Mouse (Mus musculus): ENCODE measurements at regions not wholly inside any gene's neighbourhood (a gene's known extent, or its start where the extent isn't known, plus 50 kb on each side); places are given as distances from the start of the nearest gene placed in this dataset.
A peak's percentile ranks its signal among the peaks of the same experiment; 100 is the strongest.

DNA sequence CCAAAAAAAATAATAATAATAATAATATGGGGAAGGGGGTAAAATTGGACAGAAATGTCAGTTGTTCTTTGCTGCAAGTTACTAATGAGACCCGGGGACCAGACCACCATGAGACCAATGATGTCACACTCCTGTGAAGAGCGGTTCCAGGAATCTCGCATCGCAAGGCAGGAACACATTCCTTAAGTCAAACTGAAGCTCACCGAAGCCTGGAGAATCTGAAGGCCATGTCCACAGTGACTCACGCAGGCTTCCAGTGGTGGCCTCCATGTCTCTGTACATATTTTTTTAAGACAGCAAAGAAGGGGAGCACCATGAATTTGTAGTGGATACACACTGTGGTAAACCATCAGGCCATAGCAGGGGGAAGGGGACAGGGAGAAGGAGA, 170.1 kb upstream of the Jarid2 start:
- Histone ChIP-seq H3K4me1 (ENCODE audit: control insufficient read depth, insufficient read depth, low read length) (no peaks in the 10 kb centered on the region), H3K4me3 (replicated peaks; ENCODE audit: extremely low read depth, low read depth, low read length) (no peak overlapping the region)
- no peak for TF ChIP-seq CTCF (IDR thresholded peaks at IDR 0.05; ENCODE audit: insufficient read depth, low read length)
- TF ChIP-seq POLR2A (IDR thresholded peaks at IDR 0.05; ENCODE audit: borderline replicate concordance, extremely low read depth, low read depth, low read length), result no peak
- DNase-seq, result no peak
- 94% methylated on average over 6 of the region's 6 CpGs for WGBS

DNA sequence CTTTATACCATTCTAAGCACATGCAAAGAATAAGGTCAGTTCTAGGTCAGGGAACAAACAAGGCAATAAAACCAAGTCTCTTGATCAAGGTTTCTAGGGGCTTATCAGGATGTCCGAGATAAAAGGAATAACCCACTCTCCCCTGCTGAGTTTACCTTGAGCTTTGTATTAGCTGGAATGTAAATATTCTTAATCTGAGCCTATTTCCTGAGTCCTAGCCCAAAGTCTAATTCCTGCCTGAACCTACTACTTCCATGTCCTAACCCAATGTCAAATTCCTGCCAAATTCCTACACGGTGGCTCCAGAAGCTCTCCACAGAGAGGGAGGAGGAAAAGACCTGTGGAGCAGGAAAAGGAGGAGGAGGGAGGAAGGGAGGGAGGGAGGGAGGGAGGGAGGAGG, 169.6 kb upstream of the Jarid2 start:
- Histone ChIP-seq H3K4me3 (replicated peaks; ENCODE audit: extremely low read depth, low read depth, low read length) (no peak overlapping the region), H3K4me1 (ENCODE audit: control insufficient read depth, insufficient read depth, low read length) (no peaks in the 10 kb centered on the region)
- no peak for TF ChIP-seq POLR2A (IDR thresholded peaks at IDR 0.05; ENCODE audit: borderline replicate concordance, extremely low read depth, low read depth, low read length)
- TF ChIP-seq CTCF (IDR thresholded peaks at IDR 0.05; ENCODE audit: insufficient read depth, low read length), result no peak
- 40% methylated on average over 2 of the region's 2 CpGs for WGBS
- no peak for DNase-seq

DNA sequence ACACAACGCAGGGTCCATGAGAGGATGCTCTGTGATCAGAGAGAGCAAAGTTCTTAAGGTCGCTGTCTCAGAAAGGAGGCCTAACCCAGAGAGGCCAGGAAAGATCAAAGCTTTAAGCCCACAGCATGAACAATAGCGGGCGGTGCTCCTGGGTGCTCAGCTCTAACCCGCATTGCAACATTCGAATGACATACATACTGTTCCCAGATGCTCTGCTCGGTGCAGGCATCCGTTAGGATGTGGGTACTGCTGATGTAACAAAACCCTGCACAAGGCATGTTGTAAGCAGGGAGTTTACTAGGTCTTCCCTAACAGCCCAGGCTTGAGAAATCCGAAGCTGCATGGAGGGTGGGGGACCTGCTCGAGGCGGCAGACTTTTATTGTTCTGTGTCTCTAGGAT, 164.6 kb upstream of the Jarid2 start:
- no peak overlapping the region for H3K4me3 ChIP-seq (replicated peaks; ENCODE audit: extremely low read depth, low read depth, low read length)
- 65% methylated on average over 11 of the region's 11 CpGs for WGBS
- peaks cover 3% of the 10 kb centered on the region; the same call in 1 of the 2 replicates for H3K4me1 ChIP-seq (ENCODE audit: control insufficient read depth, insufficient read depth, low read length)
- no peak for TF ChIP-seq POLR2A (IDR thresholded peaks at IDR 0.05; ENCODE audit: borderline replicate concordance, extremely low read depth, low read depth, low read length)
- TF ChIP-seq CTCF (IDR thresholded peaks at IDR 0.05; ENCODE audit: insufficient read depth, low read length), result no peak
- DNase-seq, result no peak

DNA sequence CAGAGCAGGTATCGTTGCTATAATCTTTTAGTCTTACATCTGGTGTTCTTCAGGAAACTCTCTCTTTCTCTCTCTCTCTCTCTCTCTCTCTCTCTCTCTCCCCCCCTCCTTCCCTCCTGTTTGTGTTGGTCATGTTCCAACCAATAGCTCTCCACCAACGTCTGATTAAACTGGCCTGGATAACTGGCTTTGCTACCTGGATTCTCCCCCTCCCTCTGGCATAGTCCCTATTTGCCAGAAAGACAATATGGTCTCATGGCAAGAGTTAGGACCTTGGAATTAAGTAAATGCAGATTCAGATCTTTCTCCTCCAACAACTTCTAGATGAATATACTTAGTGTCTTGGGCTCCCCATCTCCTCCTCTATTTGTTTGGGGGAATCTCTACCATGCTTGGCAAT, 161.6 kb upstream of the Jarid2 start:
- 51% methylated on average over 2 of the region's 2 CpGs for WGBS
- Histone ChIP-seq H3K4me1 (ENCODE audit: control insufficient read depth, insufficient read depth, low read length) (peaks cover 3% of the 10 kb centered on the region; the same call in 1 of the 2 replicates), H3K4me3 (replicated peaks; ENCODE audit: extremely low read depth, low read depth, low read length) (no peak overlapping the region)
- TF ChIP-seq CTCF (IDR thresholded peaks at IDR 0.05; ENCODE audit: insufficient read depth, low read length) (no peak), POLR2A (IDR thresholded peaks at IDR 0.05; ENCODE audit: borderline replicate concordance, extremely low read depth, low read depth, low read length) (no peak)
- DNase-seq, result no peak

DNA sequence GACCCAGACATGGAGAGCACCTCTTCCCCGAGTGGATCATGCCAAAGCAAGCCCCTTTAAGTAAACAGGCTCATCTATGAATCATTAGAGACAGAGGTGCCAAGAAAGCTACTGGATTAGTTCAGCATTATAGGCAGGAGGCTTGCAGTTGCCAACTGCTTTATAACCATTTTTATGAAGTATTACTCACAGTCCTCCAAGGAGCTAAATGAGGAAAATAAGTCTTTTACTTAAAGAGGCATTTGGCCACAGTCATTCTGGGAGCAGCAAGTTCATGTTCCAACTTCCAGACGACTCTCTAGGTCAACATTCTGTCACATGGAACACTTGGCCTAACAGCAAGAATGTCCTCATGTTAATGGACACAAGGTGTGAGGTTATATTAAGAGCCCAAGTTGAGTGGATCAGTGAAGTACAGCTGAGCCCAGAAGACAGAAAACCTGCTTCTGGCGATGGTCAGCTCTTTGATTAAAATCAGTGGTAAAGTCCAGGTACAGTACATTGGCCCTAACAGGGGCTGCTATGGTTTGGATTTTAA, 160.0 kb upstream of the Jarid2 start:
- TF ChIP-seq POLR2A (IDR thresholded peaks at IDR 0.05; ENCODE audit: borderline replicate concordance, extremely low read depth, low read depth, low read length), result no peak
- TF ChIP-seq CTCF (IDR thresholded peaks at IDR 0.05; ENCODE audit: insufficient read depth, low read length), result no peak
- 43% methylated on average over 3 of the region's 3 CpGs for WGBS
- peaks cover 3% of the 10 kb centered on the region; the same call in 1 of the 2 replicates for H3K4me1 ChIP-seq (ENCODE audit: control insufficient read depth, insufficient read depth, low read length)
- no peak overlapping the region for H3K4me3 ChIP-seq (replicated peaks; ENCODE audit: extremely low read depth, low read depth, low read length)
- peak; percentile 16 for DNase-seq

DNA sequence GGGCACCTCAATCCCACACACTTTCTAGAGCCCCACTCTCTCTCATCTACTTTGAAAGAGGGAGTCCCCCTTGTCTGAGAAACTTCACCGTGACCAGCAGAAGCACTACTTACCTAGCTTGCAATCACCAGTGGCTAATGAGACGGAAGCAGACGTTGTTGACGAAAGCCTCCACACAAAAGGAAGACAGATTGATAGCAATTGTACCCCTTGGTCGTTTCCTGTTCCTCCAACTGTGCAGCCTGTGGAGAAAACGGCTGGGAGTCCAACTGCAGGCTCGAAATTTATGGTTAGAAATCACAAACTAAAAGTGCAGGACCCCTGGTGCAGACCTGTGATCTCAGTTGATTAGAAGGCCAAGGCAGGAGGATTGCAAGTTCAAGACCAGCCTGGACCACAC, 155.8 kb upstream of the Jarid2 start:
- 30% methylated on average over 7 of the region's 7 CpGs for WGBS
- Histone ChIP-seq H3K4me1 (ENCODE audit: control insufficient read depth, insufficient read depth, low read length) (peaks cover 3% of the 10 kb centered on the region; the same call in 1 of the 2 replicates), H3K4me3 (replicated peaks; ENCODE audit: extremely low read depth, low read depth, low read length) (no peak overlapping the region)
- TF ChIP-seq POLR2A (IDR thresholded peaks at IDR 0.05; ENCODE audit: borderline replicate concordance, extremely low read depth, low read depth, low read length) (no peak), CTCF (IDR thresholded peaks at IDR 0.05; ENCODE audit: insufficient read depth, low read length) (no peak)
- DNase-seq, result no peak

DNA sequence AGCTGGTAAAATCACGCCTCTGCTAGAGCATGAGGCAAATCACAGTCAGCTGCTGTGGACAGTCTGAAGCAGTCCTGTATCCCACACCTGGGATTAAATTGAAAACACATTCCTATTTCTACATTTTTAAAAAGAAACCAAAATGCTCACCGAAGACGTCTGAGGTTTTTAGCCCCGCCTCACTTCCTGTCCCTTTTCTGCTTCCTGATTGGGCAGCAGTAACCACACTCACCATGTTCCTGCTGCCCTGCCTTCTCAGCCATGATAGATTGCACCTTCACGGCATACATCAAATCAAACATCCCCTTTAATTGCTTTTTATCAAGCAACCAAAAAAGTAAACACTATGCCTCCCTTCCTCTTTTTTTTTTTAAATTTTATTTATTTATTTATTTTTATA, 150.1 kb upstream of the Jarid2 start:
- TF ChIP-seq CTCF (IDR thresholded peaks at IDR 0.05; ENCODE audit: insufficient read depth, low read length) (no peak), POLR2A (IDR thresholded peaks at IDR 0.05; ENCODE audit: borderline replicate concordance, extremely low read depth, low read depth, low read length) (no peak)
- WGBS, result 89% methylated on average over 5 of the region's 5 CpGs
- Histone ChIP-seq H3K4me3 (replicated peaks; ENCODE audit: extremely low read depth, low read depth, low read length) (no peak overlapping the region), H3K4me1 (ENCODE audit: control insufficient read depth, insufficient read depth, low read length) (no peaks in the 10 kb centered on the region)
- DNase-seq, result no peak

DNA sequence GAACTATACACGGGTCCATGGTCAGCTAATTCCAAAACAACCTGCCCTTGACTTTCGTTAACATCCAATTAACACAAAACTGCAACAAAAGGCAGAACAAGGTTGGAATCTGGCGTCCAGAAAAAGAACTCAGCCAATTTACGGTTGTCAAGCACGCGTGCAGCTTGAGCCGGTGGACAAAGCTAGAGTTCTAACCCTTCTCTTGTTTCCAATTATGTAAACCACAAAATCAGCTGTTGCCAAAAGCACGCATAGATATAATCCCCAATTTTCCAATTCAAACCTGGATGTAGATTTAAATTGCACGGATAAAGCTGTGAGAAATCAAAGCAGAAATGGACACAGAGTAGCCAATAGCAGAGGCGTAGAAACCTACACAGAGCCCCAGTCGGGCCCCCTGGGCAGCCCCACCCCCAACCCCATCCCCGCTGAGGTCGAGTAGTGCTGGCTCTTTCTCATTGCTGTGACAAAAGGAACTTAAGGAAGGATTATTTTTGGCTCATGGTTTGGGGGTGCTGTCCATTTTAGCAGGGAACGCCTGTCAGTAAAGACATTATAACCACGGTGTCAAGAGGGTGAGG, 149.0 kb upstream of the Jarid2 start:
- Histone ChIP-seq H3K4me3 (replicated peaks; ENCODE audit: extremely low read depth, low read depth, low read length) (no peak overlapping the region), H3K4me1 (ENCODE audit: control insufficient read depth, insufficient read depth, low read length) (no peaks in the 10 kb centered on the region)
- no peak for TF ChIP-seq POLR2A (IDR thresholded peaks at IDR 0.05; ENCODE audit: borderline replicate concordance, extremely low read depth, low read depth, low read length)
- TF ChIP-seq CTCF (IDR thresholded peaks at IDR 0.05; ENCODE audit: insufficient read depth, low read length), result no peak
- 52% methylated on average over 15 of the region's 15 CpGs for WGBS
- DNase-seq, result no peak

DNA sequence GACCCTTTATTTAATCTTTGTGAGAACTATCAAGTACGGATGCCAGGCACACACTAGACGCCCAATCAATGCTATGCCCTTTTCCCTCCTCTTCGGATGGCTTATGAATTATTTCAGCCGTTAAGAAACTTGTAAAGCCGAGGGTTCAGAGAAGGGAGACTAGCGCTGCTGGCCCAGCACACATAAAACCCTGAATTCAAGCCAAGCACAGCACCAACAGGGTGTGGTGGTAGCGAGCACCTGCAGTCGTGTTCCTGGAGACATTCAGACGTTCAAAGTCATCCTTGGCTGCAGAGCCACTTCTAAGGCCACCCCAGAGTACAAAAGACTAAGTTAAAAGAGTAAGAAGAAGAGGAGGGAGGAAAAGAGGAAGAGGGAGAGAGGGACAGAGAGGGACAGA, 148.5 kb upstream of the Jarid2 start:
- Histone ChIP-seq H3K4me1 (ENCODE audit: control insufficient read depth, insufficient read depth, low read length) (no peaks in the 10 kb centered on the region), H3K4me3 (replicated peaks; ENCODE audit: extremely low read depth, low read depth, low read length) (no peak overlapping the region)
- peak; percentile 10 for DNase-seq
- TF ChIP-seq POLR2A (IDR thresholded peaks at IDR 0.05; ENCODE audit: borderline replicate concordance, extremely low read depth, low read depth, low read length) (no peak), CTCF (IDR thresholded peaks at IDR 0.05; ENCODE audit: insufficient read depth, low read length) (no peak)
- WGBS, result 15% methylated on average over 9 of the region's 9 CpGs

Measured in lung, adult 2 months (tissue).